Mouse (Mus musculus) cerebellum, adult 9-11 months (tissue): ENCODE measurements at regions not wholly inside any gene's neighbourhood (a gene's known extent, or its start where the extent isn't known, plus 50 kb on each side); places are given as distances from the start of the nearest gene placed in this dataset.

Source experiments
- DNase-seq: peaks from one replicate; pipeline ENCODE4 v3.0.0; 2022

- no peak for DNase-seq
These were observed 96.1 kb upstream of the Snap25 start for GRCm38 (mm10) chr2:136617138-136617537.

- no peak for DNase-seq
These were observed 95.1 kb upstream of the Snap25 start for GRCm38 (mm10) chr2:136618114-136618513.

DNA sequence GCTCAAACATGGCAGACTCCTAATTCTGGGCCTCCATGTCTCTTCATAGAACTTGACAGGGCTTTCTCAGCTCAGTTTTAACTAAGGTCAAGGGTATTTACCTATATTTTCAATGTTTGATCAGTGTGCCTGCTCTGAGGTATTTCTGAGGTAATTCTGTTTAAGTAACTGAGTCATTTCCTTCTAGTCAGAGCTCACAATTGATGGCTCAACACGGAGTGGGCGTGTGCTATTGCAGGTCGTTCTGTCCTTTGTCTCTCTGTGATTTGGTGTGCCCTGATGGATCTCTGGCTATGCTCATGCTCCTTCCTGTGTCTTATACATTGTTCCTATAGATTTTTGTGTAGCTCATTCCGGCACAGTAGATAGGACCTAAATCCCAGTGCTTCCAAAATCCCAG lies 92.9 kb upstream of the Snap25 start:
- no peak for DNase-seq

DNA sequence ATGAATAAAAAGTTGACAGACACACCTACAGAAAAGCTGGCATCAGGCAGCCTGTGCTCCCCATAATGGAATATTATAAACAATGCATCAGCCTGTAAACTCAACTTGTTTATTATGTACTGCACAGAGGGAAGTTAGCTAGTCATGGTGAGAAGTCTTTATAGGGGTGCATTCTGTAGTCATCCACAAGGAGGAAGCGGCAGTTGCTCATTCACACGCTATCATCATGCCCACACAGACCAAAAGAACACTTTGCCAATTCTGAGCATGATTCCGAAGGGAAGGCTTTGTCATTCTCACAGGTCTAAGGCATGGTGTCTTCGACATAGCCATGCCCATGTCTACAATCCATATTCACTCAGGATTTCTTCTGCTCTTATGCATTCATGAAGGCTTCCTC lies 92.3 kb upstream of the Snap25 start:
- DNase-seq = no peak

GRCm38 (mm10) chr2:136623808-136624489 lies 89.3 kb upstream of the Snap25 start:
- DNase-seq = no peak

- DNase-seq = no peak
These were observed 88.8 kb upstream of the Snap25 start for GRCm38 (mm10) chr2:136624490-136624850.

- DNase-seq = peak; percentile 76
These were observed 66.3 kb upstream of the Snap25 start for GRCm38 (mm10) chr2:136646917-136647316.

- peak; percentile 95 for DNase-seq
These were observed 64.6 kb upstream of the Snap25 start for GRCm38 (mm10) chr2:136648606-136649005.

GRCm38 (mm10) chr2:136650721-136651120 lies 62.5 kb upstream of the Snap25 start:
- DNase-seq = no peak

DNA sequence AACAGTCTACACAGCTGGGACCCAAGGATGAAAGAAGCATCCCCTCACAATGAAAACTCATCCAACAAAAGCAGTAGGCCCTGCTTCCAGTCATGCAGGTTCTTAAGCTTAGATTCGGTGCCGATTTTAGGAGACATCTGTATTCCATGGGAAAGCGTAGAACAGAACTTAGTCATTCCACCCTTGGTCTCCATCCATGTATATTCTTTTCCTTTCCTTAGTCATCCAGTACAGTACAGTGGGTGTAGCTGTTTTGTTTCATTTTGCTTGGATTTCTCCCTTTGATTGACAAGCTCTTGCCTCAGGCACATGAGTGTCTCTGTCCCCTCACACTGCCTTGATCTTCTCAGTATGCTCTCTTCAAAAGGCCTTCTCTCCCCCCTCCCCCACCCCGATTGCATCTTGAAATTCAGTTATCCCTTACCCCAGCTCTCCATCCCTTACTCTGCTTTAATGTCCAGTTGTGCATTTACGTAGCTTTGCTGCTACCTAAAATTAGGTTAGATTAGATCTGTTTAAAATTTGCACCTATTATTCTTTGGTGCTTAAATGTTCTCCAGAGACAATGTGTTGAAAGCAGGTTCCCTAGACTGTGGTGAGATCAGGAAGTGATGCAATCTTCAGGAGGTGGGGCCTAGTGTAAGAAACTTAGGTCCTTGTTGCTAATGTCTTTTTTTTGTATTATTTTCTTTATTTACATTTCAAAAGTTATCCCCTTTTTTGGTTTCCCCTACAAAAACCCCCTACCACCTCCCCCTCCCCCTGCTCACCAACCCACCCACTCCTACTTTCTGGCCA lies 60.8 kb upstream of the Snap25 start:
- DNase-seq = no peak
